Mouse (Mus musculus) heart, postnatal 10 days (tissue): ENCODE data around the gene Cela2a. TPM values are rescaled to one million over a fixed set of nuclear protein-coding genes. Genes with fewer than 3 reads are reported as not detected.

ENCODE experiments used
- DNase-seq, 2 experiments: peaks; one replicate each; pipeline ENCODE4 v3.0.0; 2021
- intact Hi-C: fragments of 180-260 bp; cut with DNase I; formaldehyde crosslinking; loops from one replicate; pipeline ENCODE4 v1.15.1; 2025
- total RNA-seq, 2 experiments: library from RNA; stranded (reverse); gene quantifications; 2 replicates each; pipeline ENCODE4 v1.2.3; 2021

Cela2a gene
- total RNA-seq, 2 experiments from 2014 or later = 0.87 TPM; not detected in 1

DNA sequence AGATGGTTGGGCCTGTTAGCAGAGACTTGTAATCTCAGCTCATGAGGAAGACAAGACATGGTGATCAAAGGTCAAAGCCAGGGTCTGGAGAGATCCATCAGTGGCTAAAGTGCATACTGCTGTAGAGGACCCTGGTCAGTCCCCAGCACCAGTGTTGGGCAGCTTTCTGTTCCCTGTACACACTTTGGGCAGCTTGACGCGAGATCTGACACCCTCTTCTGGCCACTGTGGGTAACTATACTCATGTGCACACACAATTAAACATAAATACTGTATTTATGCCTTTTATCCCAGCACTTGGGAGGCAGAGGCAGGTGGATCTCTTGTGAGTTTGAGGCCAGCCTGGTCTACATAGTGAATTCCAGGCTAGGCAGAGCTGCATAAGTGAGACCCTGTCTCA lies 15.0 kb downstream of the Cela2a start:
- intact Hi-C loops = loop anchor here (2.0 kb wide), 1 partner anchor 42 kb away; no protein-coding TSS in a partner anchor
- no peak for DNase-seq

DNA sequence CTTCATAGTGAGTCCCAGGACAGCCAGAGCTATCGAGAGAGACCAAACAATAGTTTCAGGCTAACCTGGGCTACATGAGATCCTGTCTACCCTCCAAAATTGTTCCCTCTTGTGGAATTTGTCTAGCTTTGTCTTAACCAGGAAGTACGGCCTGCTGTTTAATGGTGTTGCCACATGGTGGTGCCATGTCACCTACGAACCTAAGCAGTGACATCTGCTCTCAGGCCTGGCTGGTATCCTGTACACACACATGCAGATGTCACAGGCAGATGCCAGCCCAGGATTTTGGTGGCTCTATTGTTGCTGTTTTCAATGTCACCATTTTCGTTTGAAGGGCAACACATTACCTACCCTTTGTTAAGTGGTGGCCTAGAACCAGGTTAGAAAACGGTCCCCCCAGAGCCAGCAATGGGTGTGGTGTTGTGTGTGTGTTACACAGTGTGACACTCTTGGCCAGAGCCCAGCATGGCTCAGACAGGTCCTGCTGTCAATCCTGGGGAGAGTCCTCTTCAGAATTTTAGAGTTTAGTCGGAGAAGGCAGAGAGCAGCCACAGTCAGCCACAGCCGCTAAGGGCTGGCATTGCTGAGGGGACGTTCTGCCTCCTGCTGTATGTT lies 16.0 kb downstream of the Cela2a start:
- peak; percentile 34 to 45 for DNase-seq
- intact Hi-C loops = loop anchor here (2.0 kb wide), 1 partner anchor 43 kb away; no protein-coding TSS in a partner anchor

DNA sequence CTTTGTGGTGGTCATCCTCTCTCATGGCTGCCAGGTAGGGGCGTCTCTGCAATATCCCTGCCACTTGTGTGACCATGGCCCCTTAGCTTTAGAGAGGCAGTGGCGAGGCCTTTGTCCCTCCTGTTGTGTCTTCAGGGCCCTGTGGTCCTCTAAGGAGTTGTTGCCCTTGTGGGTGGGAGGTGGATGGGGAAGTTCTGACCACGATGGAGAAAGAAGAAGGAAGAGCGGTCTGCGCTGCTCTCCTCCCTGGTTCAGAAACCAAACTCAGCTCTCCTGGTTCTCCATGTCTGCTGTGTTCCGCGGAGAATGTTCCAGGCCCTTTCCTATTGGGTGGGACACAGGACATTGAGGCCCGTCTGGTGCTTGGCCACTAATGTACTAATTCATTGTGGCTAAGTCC lies 20.1 kb downstream of the Cela2a start:
- intact Hi-C loops = no loop called here
- DNase-seq = no peak

DNA sequence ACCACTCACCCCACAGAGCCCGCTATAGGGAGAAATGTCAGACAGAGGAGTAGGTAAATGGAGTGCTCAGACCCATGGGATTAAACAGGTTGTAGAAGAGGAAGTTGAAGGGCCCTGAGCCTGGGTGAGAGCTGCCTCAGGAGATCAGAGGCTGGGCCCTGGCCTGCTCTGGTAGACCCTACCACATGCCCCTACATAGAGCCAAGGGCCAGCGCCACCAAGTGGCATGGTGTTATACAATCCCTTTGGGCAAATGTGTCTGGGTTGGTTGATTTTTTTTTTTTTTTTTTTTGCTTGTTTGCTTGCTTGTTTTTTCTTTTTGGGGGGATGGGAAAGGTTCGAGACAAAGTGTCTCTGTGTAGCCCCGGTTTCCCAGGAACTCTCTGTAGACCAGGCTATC lies 21.9 kb downstream of the Cela2a start:
- no peak for DNase-seq
- intact Hi-C loops = no loop called here

DNA sequence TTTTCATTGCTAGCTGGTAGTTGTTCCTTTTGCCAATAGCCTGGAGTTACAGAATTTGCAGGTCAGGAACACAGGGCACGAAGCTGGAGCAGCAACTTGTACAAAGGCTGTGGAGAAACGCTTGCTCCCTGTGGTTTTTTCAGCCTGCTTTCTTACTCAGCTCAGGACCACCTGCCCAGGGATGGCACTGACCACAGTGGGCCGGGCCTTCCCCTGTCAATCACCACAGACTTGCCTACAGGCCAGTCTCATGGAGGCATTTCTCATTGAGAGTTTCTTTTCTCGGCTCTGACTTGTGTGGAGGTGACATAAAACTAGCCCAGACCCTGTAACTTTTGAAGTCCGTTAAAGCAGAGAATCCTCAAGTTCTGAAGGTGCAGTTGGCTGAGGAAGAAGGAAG lies 28.4 kb downstream of the Cela2a start:
- intact Hi-C loops = no loop called here
- DNase-seq = no peak

DNA sequence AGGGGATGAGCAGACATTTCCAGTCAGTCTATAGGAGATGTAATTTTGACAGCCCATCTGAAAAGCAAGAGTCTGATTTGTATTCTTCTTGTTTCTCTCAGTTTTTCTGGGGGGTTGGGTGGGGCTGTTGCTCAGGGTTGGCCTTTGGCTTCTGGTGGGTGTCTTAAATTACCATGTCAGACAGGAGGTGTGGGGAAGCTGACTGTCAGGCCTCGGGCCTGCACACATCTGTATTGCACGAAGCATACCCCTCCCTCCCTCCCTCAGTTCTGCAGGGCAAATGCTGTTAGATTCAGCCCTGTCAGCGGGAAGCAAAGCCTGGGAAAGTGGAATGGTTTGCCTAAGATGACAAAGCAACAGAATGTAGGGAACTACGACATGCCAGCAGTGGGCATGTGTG lies 29.0 kb downstream of the Cela2a start:
- no peak for DNase-seq
- intact Hi-C loops = no loop called here

DNA sequence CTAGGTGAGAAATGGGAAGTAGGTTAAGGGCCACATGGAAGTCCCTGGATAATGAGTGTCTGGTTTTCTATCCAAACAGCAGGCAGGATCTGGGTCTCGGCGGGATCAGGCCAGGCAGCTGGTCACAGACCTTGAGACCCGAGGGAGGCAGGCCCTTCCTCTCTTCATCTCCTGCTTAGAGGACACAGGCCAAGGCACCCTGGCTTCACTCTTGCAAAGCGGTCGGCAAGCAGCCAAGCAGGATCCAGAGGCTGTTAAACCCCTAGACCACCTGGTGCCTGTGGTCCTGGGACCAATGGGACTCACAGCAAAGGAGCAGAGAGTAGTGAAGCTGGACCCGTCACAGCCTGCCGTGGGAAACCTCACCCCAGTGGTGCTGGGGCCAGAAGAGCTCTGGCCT lies 29.6 kb downstream of the Cela2a start:
- DNase-seq = peak in 1 of 2 experiments; percentile 17
- intact Hi-C loops = no loop called here

DNA sequence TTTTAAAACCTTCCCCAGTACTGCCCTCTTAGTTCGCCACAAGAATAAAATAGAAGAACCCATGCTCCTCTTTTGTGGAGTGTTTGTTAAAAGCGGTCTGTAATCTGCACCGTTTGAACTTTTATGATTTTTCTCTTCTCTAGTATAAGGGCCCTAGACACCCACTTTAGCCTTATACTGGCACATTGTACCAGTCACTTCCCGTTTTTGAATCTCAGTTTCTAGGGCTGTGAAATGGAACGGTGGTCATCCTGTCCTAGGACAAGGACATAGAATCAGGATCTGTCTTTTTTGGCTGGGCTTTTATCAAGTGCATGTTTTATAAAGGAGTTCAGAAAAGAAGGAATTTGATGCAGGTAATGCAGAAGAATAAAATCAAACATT lies 31.8 kb downstream of the Cela2a start:
- intact Hi-C loops = no loop called here
- DNase-seq = no peak

DNA sequence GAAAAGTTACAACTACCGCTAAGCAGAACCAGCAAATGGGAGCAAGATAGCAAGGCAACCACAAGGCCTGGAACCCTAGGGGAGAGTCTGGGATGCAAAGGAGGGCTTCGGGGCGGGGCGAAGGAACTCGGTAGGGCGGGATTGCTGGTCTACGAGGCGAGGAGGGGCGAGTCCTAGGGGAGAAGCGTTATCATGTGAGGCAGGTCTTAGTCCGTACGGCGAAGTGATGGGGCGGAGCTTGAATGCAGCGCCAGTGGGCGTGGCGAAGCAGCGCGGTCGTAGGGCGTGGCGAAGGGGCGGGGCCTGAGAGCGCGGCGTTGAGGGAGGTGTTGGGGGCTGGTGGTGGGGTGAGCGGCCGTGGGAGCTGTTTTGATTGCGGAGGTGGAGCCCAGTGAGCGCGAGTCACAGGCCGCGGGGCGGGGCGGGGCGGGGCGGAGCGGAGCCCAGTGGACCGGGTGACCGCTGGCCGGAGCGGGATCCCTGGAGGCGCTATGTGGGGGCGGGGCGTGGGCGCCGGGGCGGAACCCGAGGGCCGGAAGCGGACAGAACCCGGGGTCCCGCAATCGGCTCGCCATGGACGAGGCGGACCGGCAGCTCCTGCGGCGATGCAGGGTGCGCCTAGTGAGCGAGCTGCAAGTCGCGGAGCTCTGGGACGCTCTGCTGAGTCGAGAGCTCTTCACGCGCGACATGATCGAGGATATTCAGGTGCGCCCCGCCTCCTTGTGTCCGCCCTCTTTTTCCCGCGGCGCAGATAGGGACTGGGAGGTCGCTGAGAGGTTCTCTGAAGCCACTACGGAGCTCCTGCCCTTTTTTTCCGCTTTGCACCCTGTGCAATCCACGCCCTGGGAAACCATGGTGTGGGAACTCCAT lies 32.4 kb downstream of the Cela2a start, which contains the start of gene Casp9:
Gene Casp9, plus strand, starts transcription at position 331 of the 870 bp plus-strand sequence.
- intact Hi-C loops = no loop called here
- DNase-seq = peak; percentile 99

DNA sequence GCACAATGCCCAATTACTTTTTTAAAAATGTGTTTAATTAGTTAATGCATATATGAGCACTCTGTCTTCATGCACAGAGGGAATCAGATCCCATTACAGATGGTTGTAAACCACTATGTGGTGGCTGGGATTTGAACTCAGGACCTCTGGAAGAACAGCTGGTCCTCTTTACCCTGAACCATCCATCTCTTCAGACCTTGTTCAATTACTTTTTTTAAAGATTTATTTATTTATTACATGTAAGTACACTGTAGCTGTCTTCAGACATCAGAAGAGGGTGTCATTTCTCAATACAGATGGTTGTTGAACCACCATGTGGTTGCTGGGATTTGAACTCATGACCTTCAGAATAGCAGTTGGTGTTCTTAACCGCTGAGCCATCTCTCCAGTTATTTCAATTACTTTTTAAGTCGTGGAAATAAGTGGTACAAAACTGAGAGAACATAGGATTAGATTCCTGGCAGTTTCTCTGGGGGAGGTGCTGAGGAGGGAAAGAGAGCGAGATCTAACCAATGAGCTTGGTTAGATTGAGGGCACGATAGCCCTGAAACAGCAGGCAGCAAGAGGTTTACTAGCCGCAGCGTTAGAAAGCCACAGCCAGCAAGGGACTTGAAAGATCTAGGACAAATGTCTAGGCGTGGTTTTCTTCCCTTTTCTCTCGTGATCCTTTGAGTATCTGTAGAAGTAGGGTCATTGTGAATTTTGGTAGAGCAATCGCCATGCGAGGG lies 33.2 kb downstream of the Cela2a start:
- DNase-seq = no peak
- intact Hi-C loops = no loop called here

DNA sequence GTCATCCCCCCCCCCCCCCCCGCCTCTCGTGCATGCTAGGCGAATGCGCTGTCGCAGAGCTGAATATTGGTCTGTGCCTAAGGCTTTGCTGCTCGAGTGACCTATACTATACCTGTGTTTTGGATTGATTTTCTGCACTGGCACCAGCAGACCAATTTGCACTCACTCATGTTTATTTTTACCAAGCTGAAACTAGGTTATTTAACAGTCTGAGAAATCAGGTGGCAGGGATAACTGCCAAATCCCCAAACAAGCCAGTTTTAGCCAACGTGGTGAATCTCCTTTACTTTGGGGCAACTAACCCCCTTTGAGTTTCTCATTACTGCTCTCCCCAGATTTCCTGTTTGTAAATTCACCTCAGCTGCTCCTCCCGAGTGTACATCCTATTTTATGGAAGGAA lies 34.0 kb downstream of the Cela2a start:
- intact Hi-C loops = loop anchor here (2.0 kb wide), 1 partner anchor 67 kb away; no protein-coding TSS in a partner anchor
- DNase-seq = no peak

DNA sequence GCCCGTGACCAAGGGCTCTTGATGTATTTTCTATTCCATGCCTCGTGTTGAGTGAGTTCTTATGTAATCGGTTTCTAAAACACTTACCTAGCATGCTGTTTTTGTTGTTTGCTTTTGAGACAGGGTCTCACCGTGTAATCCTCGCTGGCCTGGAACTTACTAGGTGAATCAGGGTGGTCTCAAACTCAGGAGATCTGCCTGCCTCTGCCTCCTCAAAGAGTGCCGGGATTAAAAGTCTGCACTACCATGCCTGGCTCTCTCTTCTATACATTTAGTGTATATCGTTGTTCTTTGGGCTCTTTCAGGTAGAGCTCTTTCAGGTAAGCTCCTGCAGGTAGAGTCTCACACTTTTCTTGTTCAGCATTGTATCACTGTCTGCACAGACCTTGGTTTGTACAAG lies 34.5 kb downstream of the Cela2a start:
- no peak for DNase-seq
- intact Hi-C loops = loop anchor here (2.0 kb wide), 1 partner anchor 67 kb away; no protein-coding TSS in a partner anchor

DNA sequence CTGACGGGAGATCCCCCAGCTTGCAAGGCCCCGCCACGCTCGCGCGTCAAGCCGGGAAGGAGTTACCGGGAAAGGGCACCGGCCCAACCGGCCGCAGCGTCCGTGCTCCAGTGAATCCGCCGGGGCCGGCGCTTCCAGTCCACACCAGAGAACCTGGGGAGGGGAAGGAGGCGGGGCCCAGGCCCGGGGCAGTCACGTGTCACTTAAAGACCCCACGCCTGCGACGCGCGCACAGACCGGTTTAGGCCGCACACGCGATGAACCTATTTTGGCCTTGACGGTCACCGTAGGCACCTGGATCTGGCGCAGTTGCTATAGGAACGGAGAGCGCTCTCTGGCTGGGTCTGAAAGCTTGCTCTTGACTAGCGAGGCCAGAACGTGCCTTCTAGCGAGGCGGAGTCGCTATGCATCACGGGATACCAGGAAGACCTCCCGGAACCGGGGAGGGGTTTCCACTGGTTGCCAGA lies 35.4 kb downstream of the Cela2a start, which contains the start of gene Dnajc16:
Gene Dnajc16, minus strand, starts transcription at position 408 of the 467 bp plus-strand sequence.
- DNase-seq = peak; percentile 98
- intact Hi-C loops = loop anchor here (2.0 kb wide), 1 partner anchor 66 kb away; no protein-coding TSS in a partner anchor

DNA sequence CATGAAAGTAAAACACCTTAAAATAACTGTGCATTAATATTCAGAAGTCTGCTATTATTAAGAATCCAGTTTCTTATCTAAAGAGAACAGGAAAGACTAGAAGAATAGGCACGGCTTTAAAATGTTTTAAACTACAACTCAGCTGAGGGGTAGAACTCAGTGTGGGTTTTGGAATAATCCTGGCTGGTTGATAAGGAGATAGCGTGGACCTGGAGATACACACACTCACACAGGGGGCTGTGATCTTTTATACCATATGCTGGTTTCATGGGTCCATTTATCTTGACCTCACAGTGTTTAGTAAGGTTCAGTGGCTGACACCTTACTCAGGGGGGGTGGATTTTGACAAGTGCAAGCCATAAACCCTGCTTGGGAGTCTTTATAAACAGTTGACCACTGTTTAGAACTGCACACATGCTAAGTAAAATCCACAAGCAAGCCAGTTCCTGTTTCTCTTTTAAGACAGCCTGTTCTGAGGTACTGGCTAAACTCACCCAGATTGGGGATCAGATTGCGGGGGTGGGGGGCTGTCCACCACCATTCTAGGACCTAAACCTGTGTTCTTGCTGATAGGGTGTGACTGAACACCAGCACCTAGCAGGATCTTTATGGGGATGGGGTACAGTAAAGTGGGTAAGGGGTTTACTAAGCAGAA lies 36.3 kb downstream of the Cela2a start:
- intact Hi-C loops = loop anchor here (2.0 to 5.0 kb wide), 2 partner anchors 65 to 172 kb away; partner anchors contain the start of gene Tmem82
- no peak for DNase-seq

DNA sequence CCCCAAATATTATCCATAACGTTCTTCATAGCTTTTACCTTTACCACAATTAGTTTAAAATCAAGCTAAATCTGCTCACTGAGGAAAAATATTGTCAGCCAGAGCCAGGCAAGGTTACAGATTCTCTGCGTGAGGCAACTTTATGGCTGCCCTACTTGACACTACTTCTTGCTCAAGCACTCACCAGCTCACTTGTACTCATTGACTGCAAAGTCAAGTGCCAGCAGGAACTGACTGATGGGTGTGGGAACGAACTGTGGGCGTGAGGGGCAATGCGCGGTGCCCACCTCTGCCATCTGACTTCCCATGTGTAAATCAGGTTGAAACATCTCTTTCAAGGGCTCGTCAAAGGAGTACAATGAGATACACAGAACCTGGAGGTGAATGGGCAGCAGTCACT lies 38.5 kb downstream of the Cela2a start:
- intact Hi-C loops = loop anchor here (5.0 kb wide), 1 partner anchor 170 kb away; the partner anchor contains the start of gene Tmem82
- no peak for DNase-seq

DNA sequence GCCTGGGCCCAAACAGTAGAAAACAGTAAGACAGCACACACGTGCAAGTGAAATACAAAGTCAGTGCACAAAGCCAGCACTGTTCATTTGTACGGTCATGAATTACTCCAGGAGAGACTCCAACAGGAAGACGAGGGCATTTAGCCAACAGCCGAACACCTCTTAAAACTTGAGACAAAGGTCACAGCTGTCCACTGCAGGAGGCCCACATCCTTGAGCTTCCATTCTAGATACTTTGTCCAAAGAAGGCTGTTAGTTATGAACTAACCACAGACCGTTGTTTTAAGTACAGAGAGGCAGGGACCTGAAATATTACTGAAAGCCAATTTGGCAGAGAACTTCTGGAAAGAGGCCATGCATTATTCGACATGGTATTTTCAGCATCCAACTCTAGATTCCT lies 38.9 kb downstream of the Cela2a start:
- DNase-seq = no peak
- intact Hi-C loops = loop anchor here (5.0 kb wide), 1 partner anchor 170 kb away; the partner anchor contains the start of gene Tmem82

DNA sequence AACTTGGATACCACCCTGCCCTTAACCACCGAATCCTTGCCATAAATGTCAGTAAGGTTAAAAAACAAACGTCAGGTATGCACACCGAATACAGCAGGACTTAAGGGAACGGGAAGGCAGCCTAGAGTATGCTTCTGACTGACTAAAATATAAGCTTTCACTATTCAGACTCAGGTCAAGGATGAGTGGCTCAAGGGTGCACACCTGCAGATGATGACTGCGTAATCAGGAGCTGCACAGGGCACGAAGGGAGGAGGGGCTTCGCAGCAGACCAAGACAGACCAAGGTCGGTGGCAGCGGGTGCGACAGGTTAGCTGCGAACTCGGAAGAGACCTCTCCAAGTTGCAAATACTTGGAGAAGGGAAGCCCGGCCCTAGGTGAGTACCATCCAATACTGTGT lies 39.8 kb downstream of the Cela2a start:
- intact Hi-C loops = loop anchor here (5.0 kb wide), 1 partner anchor 169 kb away; the partner anchor contains the start of gene Tmem82
- no peak for DNase-seq

DNA sequence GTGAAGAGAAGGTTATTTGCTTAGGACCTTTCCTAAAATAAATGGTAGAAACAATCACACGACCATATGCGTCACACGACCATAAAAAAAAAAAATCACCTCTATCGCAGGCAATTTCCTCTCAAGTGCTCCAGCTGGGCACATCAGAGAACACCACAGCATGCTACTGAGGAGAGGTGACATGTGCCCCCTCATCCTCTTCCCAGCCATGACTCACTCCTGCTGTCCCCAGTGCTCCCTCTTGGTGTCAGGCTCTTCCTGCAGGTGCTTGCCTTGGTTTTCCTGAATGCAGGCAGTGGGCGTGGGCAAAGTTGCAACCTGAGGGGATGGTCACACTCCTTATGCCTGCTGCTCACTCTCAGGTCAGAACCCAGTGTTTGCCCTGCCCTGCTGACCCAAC lies 41.1 kb downstream of the Cela2a start:
- no peak for DNase-seq
- intact Hi-C loops = loop anchor here (5.0 kb wide), 1 partner anchor 168 kb away; the partner anchor contains the start of gene Tmem82

DNA sequence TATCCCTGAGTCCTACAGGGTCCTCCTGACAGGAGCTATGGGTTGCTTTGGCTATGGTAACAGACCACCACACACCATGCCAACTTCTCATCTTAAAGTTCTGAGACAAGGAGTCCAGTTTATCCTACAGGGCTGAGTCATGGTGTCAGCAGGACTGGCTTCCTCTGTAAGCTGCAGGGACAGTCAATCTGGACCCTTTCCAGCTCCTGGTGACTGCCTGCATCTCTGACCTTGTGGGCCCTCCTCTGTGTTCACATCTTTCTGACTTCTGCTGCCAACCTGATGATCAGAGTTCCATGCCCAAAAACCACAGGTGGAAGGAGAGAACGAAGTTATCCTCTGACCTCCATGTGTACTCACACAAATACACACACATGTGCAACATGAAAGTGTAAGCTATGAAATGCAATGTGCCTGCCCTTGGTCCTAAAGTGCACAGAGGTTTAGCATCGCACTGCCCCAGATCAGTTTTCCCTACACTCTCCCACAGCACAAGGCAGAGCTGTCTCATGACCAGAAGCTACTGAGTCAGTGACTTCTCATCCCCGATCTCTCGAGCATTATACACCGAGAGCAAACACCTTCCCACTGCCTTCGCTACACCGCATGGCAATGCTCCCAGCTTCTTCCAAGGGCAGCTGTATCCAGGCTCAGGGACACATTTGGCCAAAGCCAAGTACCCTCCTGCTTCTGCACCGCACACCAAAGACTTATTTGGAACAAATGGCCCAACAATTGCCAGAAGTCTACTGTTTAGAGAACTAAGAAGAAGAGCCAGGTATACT lies 44.6 kb downstream of the Cela2a start:
- intact Hi-C loops = no loop called here
- DNase-seq = no peak
